Mouse (Mus musculus) hindbrain, embryonic 16.5 days (tissue): ENCODE results near the gene Rpl23a. TPM values are rescaled to one million over a fixed set of nuclear protein-coding genes. Genes with fewer than 3 reads are reported as not detected.
A peak's percentile ranks its signal among the peaks of the same experiment; 100 is the strongest.

Experiments used
- ATAC-seq: fragments of 200-750 bp; cut with Nextera tagmentation; 2 replicates; pipeline ENCODE4 v1.8.0; 2017; ENCODE audit warnings: moderate TSS enrichment, moderate library complexity
- H3K27ac ChIP-seq: fragments of 300-500 bp; sonication (generic); 2 replicates; pipeline ENCODE4 v1.5.1; 2014; ENCODE audit warnings: low read depth, mild to moderate bottlenecking, control low read depth, low read length, moderate library complexity
- H3K27me3 ChIP-seq: fragments of 300-500 bp; sonication (generic); replicated peaks from 2 replicates; pipeline ENCODE4 v1.6.1; 2014; ENCODE audit warnings: low read length; ENCODE audit not compliant: control insufficient read depth, insufficient read depth
- H3K36me3 ChIP-seq: fragments of 300-500 bp; sonication (generic); 2 replicates; pipeline ENCODE4 v1.6.1; 2014; ENCODE audit warnings: mild to moderate bottlenecking, low read length, moderate library complexity, mixed read lengths; ENCODE audit not compliant: control insufficient read depth, insufficient read depth
- H3K4me1 ChIP-seq: fragments of 300-500 bp; sonication (generic); 2 replicates; pipeline ENCODE4 v1.6.1; 2014; ENCODE audit warnings: low read depth, low read length; ENCODE audit not compliant: control insufficient read depth, insufficient read depth
- H3K4me2 ChIP-seq: fragments of 300-500 bp; sonication (generic); 2 replicates; pipeline ENCODE4 v1.6.1; 2014; ENCODE audit warnings: mild to moderate bottlenecking, low read length, control low read depth, moderate library complexity
- H3K4me3 ChIP-seq: fragments of 300-500 bp; sonication (generic); 2 replicates; pipeline ENCODE4 v1.5.1; 2014; ENCODE audit warnings: mild to moderate bottlenecking, low read length, control low read depth, moderate library complexity
- H3K9ac ChIP-seq: fragments of 300-500 bp; sonication (generic); 2 replicates; pipeline ENCODE4 v1.6.1; 2014; ENCODE audit warnings: low read depth, mild to moderate bottlenecking, control low read depth, low read length, moderate library complexity
- H3K9me3 ChIP-seq: fragments of 300-500 bp; sonication (generic); 2 replicates; pipeline ENCODE4 v1.6.1; 2014; ENCODE audit warnings: mild to moderate bottlenecking, low read length, moderate library complexity; ENCODE audit not compliant: control insufficient read depth
- WGBS: fragments of 180-500 bp; shearing (Covaris S2); extraction: QIAGEN DNeasy Blood & Tissue Kit; methylation state at CpG from one replicate; pipeline ENCODE4 v1.1.7; 2014; 5-methylcytosine and 5-hydroxymethylcytosine counted together
- polyA plus RNA-seq: library from polyadenylated mRNA; unstranded; fragments of >200 nt; fragmentation: Nextera tagmentation; extraction: Ambion mirVana; gene quantifications from 2 replicates; pipeline ENCODE4 v1.2.1, GENCODE M21; 2015

Gene Rpl23a
- polyA plus RNA-seq, 1 experiment from 2014 or later: 677 TPM

- 58% methylated on average over 13 of the region's 13 CpGs for WGBS
- peaks cover 39% of the 10 kb centered on the region for H3K36me3 ChIP-seq
- H3K4me1 ChIP-seq: no peaks in the 10 kb centered on the region
- no peak overlapping the region for H3K4me3 ChIP-seq
- no peaks in the 10 kb centered on the region for H3K27me3 ChIP-seq
- no peak overlapping the region for H3K4me2 ChIP-seq
- peak; percentile 64; the same call in 1 of the 2 replicates for ATAC-seq
- H3K27ac ChIP-seq: no peak overlapping the region
- no peak overlapping the region for H3K9ac ChIP-seq
- no peaks in the 10 kb centered on the region for H3K9me3 ChIP-seq
Measured at GRCm38 (mm10) chr11:78205361-78206206, 22.2 kb upstream of the Rpl23a start.

DNA sequence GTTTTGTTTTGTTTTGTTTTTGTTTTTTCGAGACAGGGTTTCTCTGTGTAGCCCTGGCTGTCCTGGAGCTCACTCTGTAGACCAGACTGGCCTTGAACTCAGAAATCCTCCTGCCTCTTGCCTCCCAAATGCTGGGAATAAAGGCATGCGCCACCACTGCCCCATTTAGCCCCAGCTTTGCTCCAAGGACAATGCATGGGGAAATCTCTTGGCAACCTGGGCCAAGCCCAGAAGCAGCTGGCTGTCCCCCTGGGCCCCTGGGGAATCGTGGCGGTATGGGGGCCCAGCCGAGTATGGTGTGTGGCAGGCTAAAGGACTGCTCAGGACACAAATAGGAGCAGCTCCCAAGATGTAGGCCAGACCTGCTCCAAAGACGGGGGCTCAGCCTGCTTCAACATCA lies 20.9 kb upstream of the Rpl23a start:
- no peaks in the 10 kb centered on the region for H3K4me1 ChIP-seq
- WGBS: 52% methylated on average over 6 of the region's 6 CpGs
- H3K9me3 ChIP-seq: no peaks in the 10 kb centered on the region
- H3K4me3 ChIP-seq: no peak overlapping the region
- ATAC-seq: no peak
- H3K9ac ChIP-seq: no peak overlapping the region
- no peak overlapping the region for H3K27ac ChIP-seq
- no peaks in the 10 kb centered on the region for H3K27me3 ChIP-seq
- H3K4me2 ChIP-seq: no peak overlapping the region
- peaks cover 28% of the 10 kb centered on the region for H3K36me3 ChIP-seq

DNA sequence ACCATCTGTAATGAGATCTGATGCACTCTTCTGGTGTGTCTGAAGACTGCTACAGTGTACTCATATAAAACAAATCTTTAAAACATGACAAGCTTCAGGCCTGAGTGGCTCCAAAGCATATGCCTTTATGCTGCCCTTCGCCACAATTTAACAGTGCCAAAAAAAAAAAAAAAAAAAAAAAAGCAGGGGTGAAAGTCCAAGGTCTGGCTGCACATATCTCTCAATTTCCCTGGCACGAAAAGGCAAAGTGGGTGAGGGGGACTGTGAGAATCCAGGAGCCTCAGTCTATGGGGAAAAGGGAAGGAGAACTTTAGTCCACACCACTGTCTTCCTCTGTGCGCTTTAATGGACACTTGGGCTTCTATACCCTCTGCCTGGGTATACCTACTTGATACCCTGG lies 19.0 kb upstream of the Rpl23a start:
- 92% methylated on average over 3 of the region's 3 CpGs for WGBS
- Histone ChIP-seq H3K9ac (no peak overlapping the region), H3K27me3 (no peaks in the 10 kb centered on the region), H3K4me1 (no peaks in the 10 kb centered on the region), H3K4me2 (no peak overlapping the region), H3K27ac (no peak overlapping the region), H3K9me3 (no peaks in the 10 kb centered on the region), H3K4me3 (no peak overlapping the region), H3K36me3 (peaks cover 9% of the 10 kb centered on the region)
- ATAC-seq: no peak

DNA sequence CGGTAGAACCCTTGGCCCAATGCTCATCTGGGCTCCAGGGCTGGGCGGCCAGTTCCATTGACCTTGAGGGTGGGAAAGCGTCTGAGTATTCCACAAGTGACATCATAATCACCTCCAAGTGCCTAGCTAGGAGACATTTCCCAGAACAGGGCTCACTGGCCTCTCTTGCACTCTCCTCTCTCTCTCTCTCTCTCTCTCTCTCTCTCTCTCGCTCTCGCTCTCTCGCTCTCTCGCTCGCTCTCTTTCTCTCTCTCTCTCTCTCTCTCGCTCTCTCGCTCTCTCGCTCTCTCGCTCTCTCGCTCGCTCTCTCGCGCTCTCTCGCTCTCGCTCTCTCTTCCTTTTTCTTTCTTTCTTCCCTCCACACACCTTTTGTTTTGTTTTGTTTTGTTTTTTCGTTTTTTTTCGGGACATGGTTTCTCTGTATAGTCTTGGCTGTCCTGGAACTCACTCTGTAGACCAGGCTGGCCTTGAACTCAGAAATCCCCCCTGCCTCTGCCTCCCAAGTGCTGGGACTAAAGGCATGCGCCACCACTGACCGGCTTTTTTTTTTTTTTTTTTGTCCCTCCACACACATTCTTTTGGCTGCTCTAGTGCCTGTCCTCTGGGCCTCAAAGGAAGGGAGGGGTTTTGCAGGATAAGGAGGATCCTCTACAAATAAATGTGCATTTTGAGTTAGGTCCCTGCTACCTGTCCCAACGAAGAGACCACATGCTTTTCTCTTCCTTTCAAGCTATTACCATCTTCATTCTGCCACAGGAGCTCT lies 11.9 kb upstream of the Rpl23a start:
- no peak for ATAC-seq
- H3K9ac ChIP-seq: peak overlapping the region; percentile 50; the same call in 1 of the 2 replicates

GRCm38 (mm10) chr11:78194411-78195100 lies 11.2 kb upstream of the Rpl23a start:
- Histone ChIP-seq H3K4me1 (peaks cover 11% of the 10 kb centered on the region), H3K36me3 (peaks cover 9% of the 10 kb centered on the region; the same call in 1 of the 2 replicates), H3K27me3 (no peaks in the 10 kb centered on the region), H3K9me3 (no peaks in the 10 kb centered on the region), H3K9ac (peak overlapping the region; percentile 50), H3K27ac (no peak overlapping the region), H3K4me3 (peak overlapping the region; percentile 38), H3K4me2 (peak overlapping the region; percentile 58)
- WGBS: 3% methylated on average over 27 of the region's 30 CpGs
- peak; percentile 68 for ATAC-seq

More for the DNA sequence above, 11.9 kb upstream of the Rpl23a start:
- Histone ChIP-seq H3K36me3 (peaks cover 9% of the 10 kb centered on the region; the same call in 1 of the 2 replicates), H3K4me3 (peak overlapping the region; percentile 38), H3K27me3 (no peaks in the 10 kb centered on the region), H3K9me3 (no peaks in the 10 kb centered on the region), H3K27ac (no peak overlapping the region), H3K4me1 (peaks cover 4% of the 10 kb centered on the region), H3K4me2 (peak overlapping the region; percentile 58)
- 59% methylated on average over 23 of the region's 23 CpGs for WGBS

GRCm38 (mm10) chr11:78193113-78193512 lies 9.7 kb upstream of the Rpl23a start, which contains the start of gene Proca1:
Proca1 (plus strand) TSS chr11:78193392.
- 85% methylated on average over 1 of the region's 1 CpGs for WGBS
- no peak for ATAC-seq
- no peak within 1 kb of the TSS for H3K4me3 ChIP-seq

GRCm38 (mm10) chr11:78190041-78190440 lies 6.7 kb upstream of the Rpl23a start:
- WGBS: 67% methylated on average over 6 of the region's 6 CpGs
- Histone ChIP-seq H3K4me3 (peak overlapping the region; percentile 78; the same call in 1 of the 2 replicates), H3K36me3 (peaks cover 9% of the 10 kb centered on the region; the same call in 1 of the 2 replicates), H3K9ac (no peak overlapping the region; the same call in 1 of the 2 replicates), H3K4me1 (peaks cover 12% of the 10 kb centered on the region), H3K9me3 (no peaks in the 10 kb centered on the region), H3K27ac (peak overlapping the region; percentile 89), H3K27me3 (no peaks in the 10 kb centered on the region), H3K4me2 (peak overlapping the region; percentile 70)
- no peak for ATAC-seq

More at GRCm38 (mm10) chr11:78193113-78193512, 9.7 kb upstream of the Rpl23a start, which contains the start of gene Proca1:
- H3K9ac ChIP-seq: no peak within 1 kb of the TSS
- H3K4me2 ChIP-seq: peak within 1 kb of the TSS; percentile 58; the same call in 1 of the 2 replicates
- no peaks in the 10 kb centered on the region for H3K27me3 ChIP-seq
- peaks cover 12% of the 10 kb centered on the region for H3K4me1 ChIP-seq
- H3K36me3 ChIP-seq: peaks cover 9% of the 10 kb centered on the region; the same call in 1 of the 2 replicates
- no peak within 1 kb of the TSS for H3K27ac ChIP-seq
- H3K9me3 ChIP-seq: no peaks in the 10 kb centered on the region

DNA sequence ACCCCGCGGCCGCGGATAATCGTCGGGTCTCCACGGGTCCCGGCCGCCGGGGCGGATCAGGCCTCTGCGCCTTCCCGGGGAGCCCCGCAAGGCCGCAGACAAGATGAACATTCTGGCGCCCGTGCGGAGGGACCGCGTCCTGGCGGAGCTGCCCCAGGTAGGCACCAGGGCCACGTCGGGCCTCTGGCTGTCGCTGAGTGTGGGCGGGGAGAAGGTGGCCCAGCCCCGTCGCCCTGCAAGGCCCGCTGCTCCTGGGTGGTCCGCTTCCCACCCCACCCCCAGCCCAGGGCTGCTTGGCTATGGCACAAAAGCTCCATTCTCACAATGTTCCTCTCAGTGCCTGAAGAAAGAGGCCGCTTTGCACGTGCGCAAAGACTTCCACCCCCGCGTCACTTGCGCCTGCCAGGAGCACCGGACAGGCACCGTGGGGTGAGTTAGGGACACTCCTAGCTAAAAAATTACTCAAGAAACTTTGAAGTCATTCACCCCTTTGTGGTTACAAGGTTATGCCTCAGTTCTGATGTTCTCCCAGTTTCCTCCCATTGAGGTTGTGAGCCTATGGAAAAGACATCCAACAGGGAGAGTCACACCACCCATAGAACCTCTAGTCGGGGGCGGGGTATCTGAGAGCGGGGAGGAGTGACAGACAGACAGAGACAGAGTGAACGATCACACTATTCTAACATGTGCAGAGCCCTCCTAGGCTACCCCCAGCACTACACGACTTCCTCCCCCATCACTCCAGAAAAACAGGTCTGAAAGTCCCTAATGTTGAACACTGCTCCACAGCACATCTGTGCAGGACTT lies 6.1 kb upstream of the Rpl23a start:
- peak; percentile 82 for ATAC-seq

More for the DNA sequence above, 6.1 kb upstream of the Rpl23a start:
- H3K36me3 ChIP-seq: peaks cover 9% of the 10 kb centered on the region; the same call in 1 of the 2 replicates
- H3K9ac ChIP-seq: peak overlapping the region; percentile 93
- H3K27me3 ChIP-seq: no peaks in the 10 kb centered on the region
- no peaks in the 10 kb centered on the region for H3K9me3 ChIP-seq
- H3K27ac ChIP-seq: peak overlapping the region; percentile 89
- H3K4me3 ChIP-seq: peak overlapping the region; percentile 78
- H3K4me2 ChIP-seq: peak overlapping the region; percentile 70
- under 1% methylated on average over 37 of the region's 42 CpGs for WGBS
- H3K4me1 ChIP-seq: peaks cover 9% of the 10 kb centered on the region
